Mouse (Mus musculus) mesoderm, embryonic 11.5 days (tissue): ENCODE data around the gene Fbp2.
"Not testable (repeated sequence)": the region's sequence is repeated elsewhere in the genome, so short reads cannot be mapped to it uniquely, and the experiment has no call there.

Experiments
- DNase-seq: peaks from one replicate; pipeline ENCODE4 v3.0.0-alpha.2; 2012; ENCODE audit warnings: low read depth, low spot score

The Fbp2 gene

DNA sequence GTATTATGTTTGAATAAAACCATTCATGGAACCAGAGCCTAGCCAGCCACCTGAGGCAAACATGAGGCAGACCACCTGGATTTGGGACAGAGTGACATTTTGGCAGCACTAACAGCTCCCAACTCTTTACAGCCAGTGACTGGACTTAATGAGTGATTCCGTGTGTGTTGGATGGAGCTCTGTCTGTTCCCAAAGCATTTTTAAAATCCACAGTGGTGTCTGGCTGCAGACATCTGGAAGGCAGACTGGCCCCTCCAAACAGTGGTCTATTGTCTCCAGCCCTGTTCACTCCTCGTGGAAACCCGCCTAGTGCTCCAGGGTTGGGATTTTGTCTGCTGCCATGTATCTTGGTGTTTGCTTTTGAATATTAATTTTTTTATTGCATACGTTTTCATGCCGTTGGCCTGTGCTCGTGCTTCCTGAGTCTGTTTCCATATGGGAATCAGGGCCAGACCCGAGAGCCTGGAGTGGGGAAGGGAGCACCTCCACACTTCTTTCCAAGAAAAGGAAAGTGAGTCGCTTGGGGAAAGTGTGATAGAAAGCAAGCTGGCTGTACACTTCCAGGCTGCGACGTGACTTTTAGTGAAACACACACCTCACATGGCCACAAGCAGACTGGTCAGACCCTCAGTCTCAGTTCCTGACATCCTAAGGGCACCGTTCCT is 7.6 kb upstream of the Fbp2 start:
- peak; percentile 63 for DNase-seq

- no peak for DNase-seq
Observed at GRCm38 (mm10) chr13:62863771-62864170, 5.5 kb upstream of the Fbp2 start.

GRCm38 (mm10) chr13:62862875-62863274 is 4.7 kb upstream of the Fbp2 start:
- DNase-seq, result no peak

DNA sequence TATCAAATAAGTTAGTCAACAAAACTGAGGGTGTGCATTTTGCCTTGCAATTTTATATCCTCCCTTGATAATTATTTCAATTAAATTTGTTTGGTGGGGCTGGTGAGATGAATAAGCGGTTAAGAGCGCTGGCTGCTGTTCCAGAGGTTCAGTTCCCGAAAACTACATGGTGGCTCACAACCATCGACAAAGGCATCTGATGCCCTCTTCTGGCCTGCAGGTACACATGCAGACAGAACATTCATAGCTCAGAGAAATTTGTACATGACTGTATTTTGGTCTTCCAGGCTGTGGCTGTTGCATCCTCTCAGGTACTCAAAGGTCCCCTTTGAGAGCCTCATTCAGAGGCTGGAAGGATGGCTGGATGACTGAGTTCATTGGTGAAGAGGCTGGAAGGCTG is 1.8 kb upstream of the Fbp2 start:
- DNase-seq, result no peak

- DNase-seq, result not testable (repeated sequence)
Observed at GRCm38 (mm10) chr13:62859251-62859650, 1.0 kb upstream of the Fbp2 start.

DNA sequence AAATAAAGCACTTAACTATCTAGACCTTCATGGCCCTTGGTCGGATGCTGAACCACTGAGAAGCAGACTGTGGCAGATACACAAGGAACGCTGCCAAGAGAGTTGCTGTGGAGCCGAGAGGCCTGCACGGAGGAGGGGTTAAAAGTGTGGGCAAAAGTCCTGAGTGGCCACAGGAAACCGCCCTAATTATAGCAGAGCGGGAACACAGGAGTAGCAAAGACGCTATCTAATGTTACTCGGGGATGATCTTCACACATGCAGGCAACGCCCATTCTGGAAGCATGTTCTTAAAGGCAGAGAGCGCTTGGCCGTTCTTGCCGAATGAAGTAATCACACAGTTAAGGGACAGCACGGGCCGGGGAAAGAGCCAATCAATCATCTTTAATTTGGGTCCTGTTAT is 1.4 kb downstream of the Fbp2 start:
- DNase-seq, result no peak

DNA sequence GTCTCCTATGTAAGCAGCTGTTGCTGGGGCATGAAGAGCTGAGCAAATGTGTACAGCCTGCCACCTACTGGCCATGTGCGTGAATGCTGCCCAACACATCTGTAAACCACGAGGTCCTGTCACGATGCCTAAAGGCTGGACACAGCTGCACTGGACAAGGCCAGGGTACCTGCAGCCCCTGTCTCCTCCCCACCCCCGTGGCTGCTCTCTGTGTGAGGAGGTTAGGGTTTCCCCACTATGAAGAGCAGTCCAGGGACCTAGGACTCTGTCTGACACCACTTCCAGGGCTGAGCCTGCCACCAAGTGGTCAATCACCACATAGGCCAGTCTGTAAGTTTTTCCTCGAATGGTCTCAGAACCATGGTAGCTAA is 1.9 kb downstream of the Fbp2 start:
- DNase-seq, result peak; percentile 93

- no peak for DNase-seq
Observed at GRCm38 (mm10) chr13:62855396-62856304, 2.6 kb downstream of the Fbp2 start.

GRCm38 (mm10) chr13:62854666-62855065 is 3.6 kb downstream of the Fbp2 start:
- peak; percentile 70 for DNase-seq

GRCm38 (mm10) chr13:62833341-62833740 is 24.9 kb downstream of the Fbp2 start:
- DNase-seq, result no peak

DNA sequence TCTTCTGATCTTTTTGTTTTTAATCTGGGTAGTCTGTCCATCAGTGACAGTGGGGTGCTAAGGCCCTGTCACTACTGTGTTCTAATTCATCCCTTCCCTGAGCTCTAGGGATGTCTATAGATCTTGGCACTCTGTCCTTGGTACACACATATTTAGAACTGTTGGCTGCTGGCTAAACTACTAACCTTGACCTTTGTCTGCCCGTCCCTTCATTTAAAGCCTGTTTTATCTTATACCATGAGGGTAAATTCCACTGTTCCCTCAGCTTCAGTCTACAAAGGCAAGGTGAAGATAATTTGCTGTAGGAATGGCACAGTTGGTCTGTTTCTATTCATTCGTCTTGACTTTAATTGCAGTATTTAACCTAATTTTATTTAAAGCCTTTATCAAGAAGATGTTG is 26.0 kb downstream of the Fbp2 start:
- DNase-seq, result no peak

- DNase-seq, result not testable (repeated sequence)
Observed at GRCm38 (mm10) chr13:62815705-62816104, 42.5 kb downstream of the Fbp2 start.

- no peak for DNase-seq
Observed at GRCm38 (mm10) chr13:62812713-62813112, 45.5 kb downstream of the Fbp2 start.

DNA sequence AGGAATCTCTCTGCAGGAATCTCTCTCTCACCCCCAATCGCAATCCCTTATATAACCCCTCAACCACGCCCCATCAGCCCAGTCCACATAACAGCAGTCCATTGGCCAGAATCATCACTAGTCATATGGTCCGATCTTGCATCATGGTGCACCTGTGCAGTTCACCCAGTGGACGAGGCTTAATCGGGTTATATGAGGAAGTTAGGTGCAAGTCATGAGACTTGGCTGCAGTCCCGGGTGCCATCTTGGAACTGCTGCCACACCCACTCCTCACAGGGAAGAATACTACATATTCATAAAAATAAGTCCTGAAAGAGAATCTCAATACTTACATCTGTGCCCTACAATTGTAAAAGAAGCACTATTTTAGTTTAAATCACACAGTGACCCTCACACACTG is 50.2 kb downstream of the Fbp2 start:
- not testable (repeated sequence) for DNase-seq
